Mouse (Mus musculus): ENCODE data around the gene Barhl2. TPM values are rescaled to one million over a fixed set of nuclear protein-coding genes. Genes with fewer than 3 reads are reported as not detected.

Gene Barhl2
- total RNA-seq, 4 experiments from 2014 or later = not detected

DNA sequence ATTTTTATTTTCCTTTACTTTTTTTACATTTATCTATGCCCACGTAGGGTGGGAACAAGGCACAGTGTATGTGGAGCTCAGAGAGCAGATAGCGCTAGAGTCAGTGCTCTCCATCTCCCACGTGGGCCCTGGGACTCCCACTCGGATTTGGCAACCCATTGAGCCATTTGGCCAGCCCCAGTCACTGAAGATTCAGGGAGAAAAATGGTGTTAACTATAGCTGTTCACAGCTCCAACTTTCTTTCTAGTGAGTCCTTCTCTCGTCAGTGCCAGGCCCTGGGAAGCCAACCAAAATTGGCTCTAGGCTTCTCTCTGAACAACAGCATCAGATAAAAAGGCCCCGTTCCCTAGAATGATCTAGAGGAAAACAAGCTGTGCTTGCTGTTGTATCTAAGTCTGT, 42.2 kb downstream of the Barhl2 start:
- DNase-seq (ENCODE audit: low spot score) = no peak

DNA sequence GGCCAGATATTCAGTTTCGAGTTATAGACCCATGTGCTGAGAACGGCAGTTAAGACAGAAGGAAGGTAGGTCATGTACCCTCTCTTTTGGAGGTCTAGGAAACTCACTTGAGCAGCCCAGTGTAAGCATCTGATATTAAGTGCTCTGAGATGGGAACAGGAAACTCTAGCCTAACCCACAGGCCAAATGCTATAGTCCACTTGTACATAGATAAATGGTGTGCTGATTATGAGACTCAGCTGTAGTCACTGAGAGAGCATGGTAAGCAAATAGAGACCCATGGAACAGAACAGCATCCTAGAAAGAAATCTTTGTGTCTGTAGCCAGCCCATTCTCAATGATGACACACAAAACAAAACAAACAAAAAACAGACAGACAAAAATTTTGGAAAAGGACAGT, 55.2 kb downstream of the Barhl2 start:
- DNase-seq (ENCODE audit: low spot score) = no peak

Other genes with a start within 250 kb of the Barhl2 start
- gene Gm17304, start 150.9 kb upstream of the Barhl2 start, total RNA-seq (2022) = not detected
- gene Zfp644, start 239.1 kb upstream of the Barhl2 start, total RNA-seq (2022) = 10 to 100 TPM; 51.8 to 59.0 (median 58.6) TPM